Mouse (Mus musculus) frontal cortex, postnatal 10 days (tissue): ENCODE measurements around the gene Maf.

Experiments
- DNase-seq, 2 experiments: peaks; one replicate each; pipeline ENCODE4 v3.0.0; 2022; ENCODE audit warnings: low spot score in 2 of 2, mixed read lengths in 1 of 2

Gene Maf

GRCm38 (mm10) chr8:115707731-115708590, at the start of gene Maf:
Gene Maf (minus strand): TSS chr8:115707794.
- DNase-seq = peak; percentile 74 to 75

- DNase-seq = no peak
Measured at GRCm38 (mm10) chr8:115756965-115757364, 49.4 kb upstream of the Maf start.

- no peak for DNase-seq
Measured at GRCm38 (mm10) chr8:115756027-115756426, 48.4 kb upstream of the Maf start.

GRCm38 (mm10) chr8:115754694-115755093, 47.1 kb upstream of the Maf start:
- DNase-seq = no peak

- DNase-seq = no peak
Measured at GRCm38 (mm10) chr8:115753801-115754200, 46.2 kb upstream of the Maf start.

GRCm38 (mm10) chr8:115747426-115747825, 39.8 kb upstream of the Maf start:
- no peak for DNase-seq

- DNase-seq = no peak
Measured at GRCm38 (mm10) chr8:115745648-115746047, 38.1 kb upstream of the Maf start.

- DNase-seq = no peak
Measured at GRCm38 (mm10) chr8:115743441-115743840, 35.8 kb upstream of the Maf start.

GRCm38 (mm10) chr8:115742646-115743045, 35.1 kb upstream of the Maf start:
- no peak for DNase-seq

- no peak for DNase-seq
Measured at GRCm38 (mm10) chr8:115741964-115742363, 34.4 kb upstream of the Maf start.

- no peak for DNase-seq
Measured at GRCm38 (mm10) chr8:115739756-115740155, 32.2 kb upstream of the Maf start.

- no peak for DNase-seq
Measured at GRCm38 (mm10) chr8:115732401-115732800, 24.8 kb upstream of the Maf start.

- no peak for DNase-seq
Measured at GRCm38 (mm10) chr8:115726807-115727206, 19.2 kb upstream of the Maf start.

GRCm38 (mm10) chr8:115726231-115726630, 18.6 kb upstream of the Maf start:
- DNase-seq = no peak

GRCm38 (mm10) chr8:115719126-115719525, 11.5 kb upstream of the Maf start:
- no peak for DNase-seq

GRCm38 (mm10) chr8:115718621-115719020, 11.0 kb upstream of the Maf start:
- no peak for DNase-seq

- DNase-seq = no peak
Measured at GRCm38 (mm10) chr8:115715262-115715661, 7.7 kb upstream of the Maf start.

- DNase-seq = no peak
Measured at GRCm38 (mm10) chr8:115711106-115711505, 3.5 kb upstream of the Maf start.

GRCm38 (mm10) chr8:115709931-115710330, 2.3 kb upstream of the Maf start:
- no peak for DNase-seq

- DNase-seq = peak; percentile 16 to 73
Measured at GRCm38 (mm10) chr8:115708936-115709780, 1.6 kb upstream of the Maf start.

GRCm38 (mm10) chr8:115706861-115707730, 498 bp downstream of the Maf start:
- peak; percentile 30 to 56 for DNase-seq

- peak; percentile 14 to 29 for DNase-seq
Measured at GRCm38 (mm10) chr8:115706411-115706860, 1.2 kb downstream of the Maf start.
